Mouse (Mus musculus): Measurements from ENCODE around the gene Iffo2.

- TF ChIP-seq POLR2A (IDR thresholded peaks at IDR 0.05; ENCODE audit: low read depth, low read length) (no peak), CTCF (conservative IDR thresholded peaks at IDR 0.05; ENCODE audit: insufficient read depth, insufficient read length, low read depth, low read length) (no peak)
These were observed 15.4 kb downstream of the Iffo2 start for GRCm38 (mm10) chr4:139545791-139546190.
